Mouse (Mus musculus) CH12.LX (cell line): Measurements from ENCODE around the gene Sertad3. TPM values are rescaled to one million over a fixed set of nuclear protein-coding genes. Genes with fewer than 3 reads are reported as not detected.
A peak's percentile ranks its signal among the peaks of the same experiment; 100 is the strongest.

Experiments used
- DNase-seq: peaks from one replicate; pipeline ENCODE4 v3.0.0-alpha.2; 2013; ENCODE audit errors: extremely low read depth
- H3K27ac ChIP-seq: 2 replicates; pipeline ENCODE4 v1.5.1; 2012; ENCODE audit warnings: low read depth, mild to moderate bottlenecking, control low read depth, moderate library complexity; ENCODE audit not compliant: insufficient read depth
- H3K27me3 ChIP-seq: replicated peaks from 2 replicates; pipeline ENCODE3; 2012; ENCODE audit warnings: inconsistent platforms
- H3K36me3 ChIP-seq, 2 experiments: replicated peaks in 1 of 2; 2 replicates each; pipeline versions ENCODE3 to v1.6.1; 2012; ENCODE audit warnings: inconsistent platforms in 1 of 2, low read length in 1 of 2, mild to moderate bottlenecking in 1 of 2, mixed read lengths in 1 of 2, moderate library complexity in 1 of 2; ENCODE audit not compliant: control insufficient read depth in 1 of 2, insufficient read depth in 1 of 2
- H3K4me1 ChIP-seq, 2 experiments: 2 replicates each; pipeline ENCODE4 v1.6.1; 2012; ENCODE audit warnings: inconsistent platforms in 1 of 2, moderate library complexity in 1 of 2; ENCODE audit not compliant: insufficient read depth in 2 of 2, control insufficient read depth in 1 of 2
- H3K4me2 ChIP-seq: 2 replicates; pipeline ENCODE4 v1.6.1; 2012; ENCODE audit warnings: low read depth, mild to moderate bottlenecking, control low read depth; ENCODE audit not compliant: poor library complexity, insufficient read depth, severe bottlenecking
- H3K4me3 ChIP-seq, 3 experiments: fragments of 150-350 bp in 1 of 3; sonication (generic) in 1 of 3; replicated peaks in 1 of 3; 2 replicates each; pipeline versions ENCODE3 to v1.5.1; 2011 to 2012; ENCODE audit warnings: low read depth in 2 of 3, low read length in 2 of 3, mild to moderate bottlenecking in 2 of 3, moderate library complexity in 2 of 3, control low read depth in 1 of 3, improper control_type of control experiment in 1 of 3, inconsistent platforms in 1 of 3, mixed read lengths in 1 of 3; ENCODE audit not compliant: poor library complexity in 1 of 3
- H3K79me2 ChIP-seq: replicated peaks from 2 replicates; pipeline ENCODE4 v1.6.1; 2012; ENCODE audit warnings: mild to moderate bottlenecking, moderate library complexity; ENCODE audit not compliant: control insufficient read depth, poor library complexity, insufficient read depth, severe bottlenecking; ENCODE audit errors: extremely low read depth
- H3K9ac ChIP-seq: 2 replicates; pipeline ENCODE4 v1.6.1; 2012; ENCODE audit warnings: low read depth, mild to moderate bottlenecking, control low read depth, moderate library complexity; ENCODE audit not compliant: insufficient read depth
- H3K9me3 ChIP-seq: replicated peaks from 2 replicates; pipeline ENCODE3; 2012; ENCODE audit warnings: low read length, inconsistent platforms, mixed read lengths
- BHLHE40 ChIP-seq: IDR thresholded peaks from 2 replicates; pipeline ENCODE4 v1.6.1; 2011; ENCODE audit warnings: mild to moderate bottlenecking, low read depth, low read length, improper control_type of control experiment
- CHD1 ChIP-seq: IDR thresholded peaks from 2 replicates; pipeline ENCODE4 v1.6.1; 2012; ENCODE audit warnings: low read depth, low read length, improper control_type of control experiment, inconsistent platforms
- CHD2 ChIP-seq: IDR thresholded peaks from 2 replicates; pipeline ENCODE4 v1.6.1; 2011; ENCODE audit warnings: low read length, improper control_type of control experiment
- CTCF ChIP-seq, 2 experiments: IDR thresholded peaks in 1 of 2; conservative IDR thresholded peaks in 1 of 2; 2 replicates each; pipeline ENCODE4 v1.5.1; 2011 to 2012; ENCODE audit warnings: low read depth in 2 of 2, low read length in 2 of 2, improper control_type of control experiment in 1 of 2, inconsistent platforms in 1 of 2, mild to moderate bottlenecking in 1 of 2, moderate library complexity in 1 of 2
- E2F4 ChIP-seq: IDR thresholded peaks from 2 replicates; pipeline ENCODE4 v1.6.1; 2011; ENCODE audit warnings: low read depth, low read length, improper control_type of control experiment; ENCODE audit not compliant: insufficient replicate concordance
- ELF1 ChIP-seq: IDR thresholded peaks from 2 replicates; pipeline ENCODE4 v1.6.1; 2014; ENCODE audit warnings: low read depth, mild to moderate bottlenecking, inconsistent platforms, low read length, improper control_type of control experiment
- EP300 ChIP-seq: IDR thresholded peaks from 2 replicates; pipeline ENCODE4 v1.6.1; 2011; ENCODE audit warnings: low read length, improper control_type of control experiment
- ETS1 ChIP-seq: conservative IDR thresholded peaks from 2 replicates; pipeline ENCODE4 v1.6.1; 2012; ENCODE audit warnings: low read depth, mild to moderate bottlenecking, inconsistent platforms, low read length, improper control_type of control experiment, moderate library complexity
- GABPA ChIP-seq: IDR thresholded peaks from 2 replicates; pipeline ENCODE4 v1.6.1; 2012; ENCODE audit warnings: low read depth, low read length, improper control_type of control experiment, inconsistent platforms; ENCODE audit not compliant: insufficient replicate concordance
- HCFC1 ChIP-seq: IDR thresholded peaks from 2 replicates; pipeline ENCODE4 v1.6.1; 2012; ENCODE audit warnings: low read depth, mild to moderate bottlenecking, inconsistent platforms, low read length, improper control_type of control experiment
- IRF4 ChIP-seq: IDR thresholded peaks from 2 replicates; pipeline ENCODE4 v1.6.1; 2014; ENCODE audit warnings: low read depth, mild to moderate bottlenecking, inconsistent platforms, low read length, improper control_type of control experiment
- JUN ChIP-seq: IDR thresholded peaks from 2 replicates; pipeline ENCODE4 v1.6.1; 2011; ENCODE audit warnings: low read depth, mild to moderate bottlenecking, low read length, improper control_type of control experiment, moderate library complexity; ENCODE audit not compliant: insufficient read depth
- JUND ChIP-seq: conservative IDR thresholded peaks from 2 replicates; pipeline ENCODE4 v1.6.1; 2011; ENCODE audit warnings: low read depth, low read length, improper control_type of control experiment
- KAT2A ChIP-seq: IDR thresholded peaks from 2 replicates; pipeline ENCODE4 v1.6.1; 2012; ENCODE audit warnings: low read length, improper control_type of control experiment, inconsistent platforms; ENCODE audit not compliant: insufficient replicate concordance
- MAFK ChIP-seq: IDR thresholded peaks from 2 replicates; pipeline ENCODE4 v1.6.1; 2011; ENCODE audit warnings: low read length, improper control_type of control experiment; ENCODE audit not compliant: insufficient replicate concordance
- MAX ChIP-seq: IDR thresholded peaks from 2 replicates; pipeline ENCODE4 v1.6.1; 2011; ENCODE audit warnings: low read length, improper control_type of control experiment
- MAZ ChIP-seq: IDR thresholded peaks from 2 replicates; pipeline ENCODE4 v1.6.1; 2012; ENCODE audit warnings: low read depth, mild to moderate bottlenecking, inconsistent platforms, low read length, improper control_type of control experiment, moderate library complexity
- MEF2A ChIP-seq: IDR thresholded peaks from 2 replicates; pipeline ENCODE4 v1.6.1; 2014; ENCODE audit warnings: low read depth, mild to moderate bottlenecking, inconsistent platforms, low read length, improper control_type of control experiment, borderline replicate concordance
- MXI1 ChIP-seq: IDR thresholded peaks from 2 replicates; pipeline ENCODE4 v1.6.1; 2011; ENCODE audit warnings: mild to moderate bottlenecking, low read depth, low read length, improper control_type of control experiment
- MYC ChIP-seq: IDR thresholded peaks from 2 replicates; pipeline ENCODE4 v1.6.1; 2011; ENCODE audit warnings: low read depth, mild to moderate bottlenecking, improper control_type of control experiment, low read length
- NELFE ChIP-seq: IDR thresholded peaks from 2 replicates; pipeline ENCODE4 v1.6.1; 2011; ENCODE audit warnings: low read depth, low read length, improper control_type of control experiment
- NRF1 ChIP-seq: IDR thresholded peaks from 2 replicates; pipeline ENCODE4 v1.6.1; 2014; ENCODE audit warnings: low read depth, mild to moderate bottlenecking, inconsistent platforms, low read length, improper control_type of control experiment, moderate library complexity
- PAX5 ChIP-seq: IDR thresholded peaks from 2 replicates; pipeline ENCODE4 v1.6.1; 2012; ENCODE audit warnings: low read length, inconsistent platforms, mixed read lengths
- POLR2A ChIP-seq: IDR thresholded peaks from 2 replicates; pipeline ENCODE4 v1.6.1; 2011; ENCODE audit warnings: low read depth, mild to moderate bottlenecking, improper control_type of control experiment, low read length
- POLR2AphosphoS2 ChIP-seq: IDR thresholded peaks from 2 replicates; pipeline ENCODE4 v1.6.1; 2011; ENCODE audit warnings: low read depth, low read length, improper control_type of control experiment
- RAD21 ChIP-seq: IDR thresholded peaks from 2 replicates; pipeline ENCODE4 v1.6.1; 2011; ENCODE audit warnings: low read depth, mild to moderate bottlenecking, low read length, improper control_type of control experiment, moderate library complexity
- RCOR1 ChIP-seq: conservative IDR thresholded peaks from 2 replicates; pipeline ENCODE4 v1.6.1; 2012; ENCODE audit warnings: low read depth, mild to moderate bottlenecking, inconsistent platforms, low read length, improper control_type of control experiment
- SIN3A ChIP-seq: IDR thresholded peaks from 2 replicates; pipeline ENCODE4 v1.6.1; 2012; ENCODE audit warnings: low read length, improper control_type of control experiment, inconsistent platforms
- SMC3 ChIP-seq: IDR thresholded peaks from 2 replicates; pipeline ENCODE4 v1.6.1; 2011; ENCODE audit warnings: low read depth, low read length, improper control_type of control experiment
- TBP ChIP-seq: conservative IDR thresholded peaks from 2 replicates; pipeline ENCODE4 v1.6.1; 2011; ENCODE audit warnings: low read depth, low read length, improper control_type of control experiment
- TCF12 ChIP-seq: IDR thresholded peaks from 2 replicates; pipeline ENCODE4 v1.6.1; 2014; ENCODE audit warnings: low read depth, mild to moderate bottlenecking, inconsistent platforms, low read length, improper control_type of control experiment
- UBTF ChIP-seq: IDR thresholded peaks from 2 replicates; pipeline ENCODE4 v1.6.1; 2012; ENCODE audit warnings: low read depth, mild to moderate bottlenecking, inconsistent platforms, low read length, improper control_type of control experiment, moderate library complexity
- USF1 ChIP-seq: IDR thresholded peaks from 2 replicates; pipeline ENCODE4 v1.6.1; 2014; ENCODE audit warnings: low read depth, mild to moderate bottlenecking, inconsistent platforms, low read length, improper control_type of control experiment
- USF2 ChIP-seq: conservative IDR thresholded peaks from 2 replicates; pipeline ENCODE4 v1.6.1; 2011; ENCODE audit warnings: low read depth, low read length, improper control_type of control experiment
- ZC3H11A ChIP-seq: IDR thresholded peaks from 2 replicates; pipeline ENCODE4 v1.6.1; 2012; ENCODE audit warnings: low read depth, mild to moderate bottlenecking, inconsistent platforms, low read length, improper control_type of control experiment
- ZKSCAN1 ChIP-seq: IDR thresholded peaks from 2 replicates; pipeline ENCODE4 v1.6.1; 2012; ENCODE audit warnings: low read depth, inconsistent platforms, low read length, improper control_type of control experiment, borderline replicate concordance
- ZMIZ1 ChIP-seq: IDR thresholded peaks from 2 replicates; pipeline ENCODE4 v1.6.1; 2012; ENCODE audit warnings: low read depth, mild to moderate bottlenecking, inconsistent platforms, low read length, improper control_type of control experiment
- ZNF384 ChIP-seq: IDR thresholded peaks from 2 replicates; pipeline ENCODE4 v1.6.1; 2012; ENCODE audit warnings: low read depth, low read length, improper control_type of control experiment, inconsistent platforms
- dilution Hi-C: fragments of 300-500 bp; cut with MboI; formaldehyde crosslinking; loops from 2 replicates; pipeline ENCODE4 v1.14.3; 2020; ENCODE audit warnings: low sequenced_read_pairs; ENCODE audit not compliant: extremely low pct_unique_long_range_greater_than_20kb, extremely low pct_ligation_motif_present
- in situ Hi-C: fragments of 300-500 bp; cut with MboI; formaldehyde crosslinking; loops from 3 replicates; pipeline ENCODE4 v1.14.3; 2019; ENCODE audit warnings: low sequenced_read_pairs, low pct_ligation_motif_present, low pct_unique_long_range_greater_than_20kb, mixed read lengths
- polyA plus RNA-seq: library from polyadenylated mRNA; unstranded; fragments of >175 nt; gene quantifications from 2 replicates; pipeline ENCODE4 v1.2.1, GENCODE M21; 2012; ENCODE audit warnings: low read depth; ENCODE audit not compliant: insufficient read length
- total RNA-seq, 2 experiments: library from RNA; depleted of rRNA; stranded (reverse); fragments of 300-350 nt in 1 of 2; fragments of >200 nt in 1 of 2; gene quantifications; 2 replicates each; pipeline ENCODE4 v1.2.3; 2012 to 2014

Gene Sertad3
- total and polyA plus RNA-seq, 3 experiments: 2.7 to 3.9 (median 2.8) TPM

- H3K27me3 ChIP-seq: no peaks in the 10 kb centered on the region
- peak overlapping the region in 2 of 3 experiments; percentile 49 for H3K4me3 ChIP-seq
- peak overlapping the region; percentile 62 for H3K4me2 ChIP-seq
- H3K79me2 ChIP-seq: no peaks in the 10 kb centered on the region
- H3K9me3 ChIP-seq: no peaks in the 10 kb centered on the region
- peak; percentile 81 for DNase-seq
- H3K9ac ChIP-seq: no peak overlapping the region
- H3K27ac ChIP-seq: no peak overlapping the region
- in situ Hi-C loops: no loop called here
- dilution Hi-C loops: no loop called here
- TF ChIP-seq POLR2A (no peak), ELF1 (no peak), NELFE (peak; percentile 44; the same call in 1 of the 2 replicates), MAFK (0 out of 2 replicates have a peak, but pooled peaks have one; percentile 11), RCOR1 (0 out of 2 replicates have a peak, but pooled peaks have one; percentile 37), ZNF384 (0 out of 2 replicates have a peak, but pooled peaks have one; percentile 13), HCFC1 (peak; percentile 40; the same call in 1 of the 2 replicates), JUND (no peak), PAX5 (no peak), MAZ (0 out of 2 replicates have a peak, but pooled peaks have one; percentile 50), CHD2 (no peak), BHLHE40 (no peak), CHD1 (no peak), IRF4 (peak; percentile 43; the same call in 1 of the 2 replicates), MYC (no peak), JUN (no peak), ZMIZ1 (no peak), CTCF (conservative IDR thresholded peaks at IDR 0.05 in 1 of 2, IDR thresholded peaks at IDR 0.05 in 1 of 2; ENCODE audit: low read depth in 2 of 2, low read length in 2 of 2) (peak; percentile 25 to 98; a peak in 3 of 4 replicates), USF2 (no peak), UBTF (no peak), EP300 (no peak), POLR2AphosphoS2 (no peak), MAX (no peak), MXI1 (peak; percentile 20; the same call in 1 of the 2 replicates), SIN3A (no peak; the same call in 1 of the 2 replicates), RAD21 (peak; percentile 56), NRF1 (0 out of 2 replicates have a peak, but pooled peaks have one; percentile 30), E2F4 (no peak), MEF2A (0 out of 2 replicates have a peak, but pooled peaks have one; percentile 22), TBP (0 out of 2 replicates have a peak, but pooled peaks have one; percentile 12), ZKSCAN1 (no peak), TCF12 (0 out of 2 replicates have a peak, but pooled peaks have one; percentile 40), ZC3H11A (no peak), GABPA (no peak), USF1 (no peak), KAT2A (no peak), SMC3 (peak; percentile 82), ETS1 (no peak)
- H3K36me3 ChIP-seq: no peaks in the 10 kb centered on the region
- H3K4me1 ChIP-seq: peaks cover 4 to 21% of the 10 kb centered on the region in 2 experiments; a peak in 2 of 4 replicates
Observed at GRCm38 (mm10) chr7:27508648-27509005, 35.1 kb downstream of the Sertad3 start.
